Mouse (Mus musculus) megakaryocyte, embryonic 14.5 days (primary cell): Measurements from ENCODE around the gene Snrpd2. TPM values are rescaled to one million over a fixed set of nuclear protein-coding genes. Genes with fewer than 3 reads are reported as not detected.

Source experiments
- H3K27me3 ChIP-seq: replicated peaks from 2 replicates; pipeline ENCODE3; 2012; ENCODE audit warnings: inconsistent platforms
- H3K36me3 ChIP-seq: replicated peaks from 2 replicates; pipeline ENCODE3; 2012; ENCODE audit warnings: low read length, inconsistent platforms, mixed read lengths
- H3K4me1 ChIP-seq: 2 replicates; pipeline ENCODE4 v1.6.1; 2012; ENCODE audit warnings: inconsistent platforms
- H3K4me3 ChIP-seq: replicated peaks from 2 replicates; pipeline ENCODE3; 2012; ENCODE audit warnings: moderate library complexity, mild to moderate bottlenecking, inconsistent platforms
- H3K9me3 ChIP-seq: 2 replicates; pipeline ENCODE4 v1.6.1; 2012; ENCODE audit warnings: inconsistent platforms
- FLI1 ChIP-seq: IDR thresholded peaks from 2 replicates; pipeline ENCODE4 v1.6.1; 2012; ENCODE audit warnings: low read length, inconsistent platforms, mixed read lengths
- GATA1 ChIP-seq: IDR thresholded peaks from 3 replicates; pipeline ENCODE4 v1.6.1; 2012; ENCODE audit warnings: mixed read lengths, low read length, inconsistent platforms, borderline replicate concordance
- polyA plus RNA-seq: library from polyadenylated mRNA; stranded (reverse); fragments of >175 nt; gene quantifications from 2 replicates; pipeline ENCODE4 v1.2.3, GENCODE M21; 2012; ENCODE audit warnings: low replicate concordance; ENCODE audit not compliant: insufficient read depth

Snrpd2 gene
- 50.5 and 69.4 TPM in 2 replicates for polyA plus RNA-seq

DNA sequence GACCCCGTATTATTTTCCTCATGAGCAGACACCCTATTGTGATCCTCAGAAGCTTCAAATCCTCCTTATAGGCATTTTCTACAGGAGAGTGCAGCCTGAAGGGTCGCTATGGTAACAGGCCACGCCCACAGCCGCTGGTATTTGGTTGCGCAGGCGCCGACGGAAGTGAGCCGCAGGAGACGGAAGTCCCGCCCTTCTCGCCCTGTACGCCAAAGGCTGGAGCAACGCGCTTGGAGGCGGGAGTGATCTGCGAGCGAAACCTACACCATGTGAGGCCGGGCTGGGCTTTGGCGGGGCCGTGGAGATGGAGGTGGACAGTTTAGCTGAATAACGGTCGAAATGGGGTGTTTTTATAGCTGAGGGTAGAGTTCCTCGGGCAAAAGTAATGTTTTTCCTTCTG lies at the start of gene Snrpd2:
Gene Snrpd2 (plus strand): TSS at position 97 of the 400 bp plus-strand sequence.
- peak within 1 kb of the TSS; percentile 96 for H3K4me3 ChIP-seq
- H3K4me1 ChIP-seq, result peaks cover 49% of the 10 kb centered on the region
- H3K36me3 ChIP-seq, result peaks cover 58% of the 10 kb centered on the region
- TF ChIP-seq GATA1, result no peak
- no peak for TF ChIP-seq FLI1
- H3K27me3 ChIP-seq, result no peaks in the 10 kb centered on the region
- no peaks in the 10 kb centered on the region for H3K9me3 ChIP-seq

DNA sequence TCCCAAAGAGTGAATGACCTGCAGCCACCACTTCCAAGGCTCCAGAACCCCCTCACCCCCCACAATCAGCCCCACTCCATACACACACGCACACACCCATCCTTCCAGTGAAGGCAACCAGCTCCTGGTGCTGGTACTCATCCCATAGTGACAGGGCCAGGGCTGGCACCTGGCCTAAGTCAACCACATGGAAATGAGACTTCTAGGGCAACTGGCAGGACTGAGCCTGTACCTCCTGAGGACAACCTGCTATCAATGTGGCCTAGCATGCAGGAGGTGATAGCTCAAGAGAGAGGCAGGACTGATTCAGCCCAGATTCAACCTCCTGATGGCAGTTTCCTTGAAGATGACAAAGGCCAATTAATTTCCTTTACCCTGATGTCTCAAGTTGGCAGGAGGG lies 49.2 kb upstream of the Snrpd2 start:
- no peak overlapping the region for H3K4me3 ChIP-seq
- peaks cover 59% of the 10 kb centered on the region for H3K27me3 ChIP-seq
- peaks cover 84% of the 10 kb centered on the region for H3K4me1 ChIP-seq
- peaks cover 21% of the 10 kb centered on the region for H3K36me3 ChIP-seq
- no peak for TF ChIP-seq GATA1
- TF ChIP-seq FLI1, result no peak
- H3K9me3 ChIP-seq, result no peaks in the 10 kb centered on the region

DNA sequence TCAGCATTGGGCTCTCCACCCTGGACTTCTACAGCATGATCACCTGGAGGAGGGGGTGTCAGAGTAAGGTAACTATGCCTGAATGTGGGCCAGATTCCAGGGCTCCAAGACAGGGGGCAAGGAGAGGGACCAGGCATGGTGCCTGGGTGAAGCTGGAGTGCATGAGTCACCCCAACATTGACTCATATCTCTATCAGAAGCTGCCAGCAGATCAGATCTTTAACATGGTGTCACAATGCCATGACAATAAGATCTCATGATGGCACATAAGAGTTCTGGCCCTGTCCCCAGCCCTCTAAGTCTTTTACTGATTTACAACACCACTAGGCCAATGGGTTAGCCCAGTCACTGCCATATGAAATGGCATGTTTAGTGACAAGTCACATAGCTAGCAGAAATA lies 45.8 kb upstream of the Snrpd2 start:
- Histone ChIP-seq H3K4me1 (peaks cover 62% of the 10 kb centered on the region), H3K36me3 (no peaks in the 10 kb centered on the region), H3K4me3 (no peak overlapping the region), H3K9me3 (no peaks in the 10 kb centered on the region), H3K27me3 (peaks cover 66% of the 10 kb centered on the region)
- TF ChIP-seq FLI1 (no peak), GATA1 (no peak)

DNA sequence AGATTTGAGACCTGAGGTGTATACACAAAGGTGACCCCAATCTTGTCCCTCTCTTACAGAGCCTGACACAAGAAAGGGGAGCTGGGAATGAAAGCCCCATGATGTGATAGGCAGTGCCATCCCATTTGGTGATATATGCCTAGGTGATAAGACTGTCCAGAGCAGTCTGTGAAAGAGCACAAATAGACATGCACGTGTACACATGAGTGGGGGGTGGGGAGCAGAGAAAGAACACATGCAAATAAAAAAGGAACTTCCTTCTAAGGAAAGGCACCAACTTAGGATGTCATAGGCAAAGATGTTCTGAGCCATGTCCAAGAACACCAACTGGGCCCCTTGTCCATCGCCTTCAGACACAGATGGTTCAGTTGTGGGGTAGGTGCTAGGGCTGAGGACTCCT lies 45.0 kb upstream of the Snrpd2 start:
- Histone ChIP-seq H3K4me1 (peaks cover 60% of the 10 kb centered on the region), H3K9me3 (no peaks in the 10 kb centered on the region), H3K36me3 (no peaks in the 10 kb centered on the region), H3K4me3 (no peak overlapping the region), H3K27me3 (peaks cover 63% of the 10 kb centered on the region)
- TF ChIP-seq GATA1 (no peak), FLI1 (no peak)

DNA sequence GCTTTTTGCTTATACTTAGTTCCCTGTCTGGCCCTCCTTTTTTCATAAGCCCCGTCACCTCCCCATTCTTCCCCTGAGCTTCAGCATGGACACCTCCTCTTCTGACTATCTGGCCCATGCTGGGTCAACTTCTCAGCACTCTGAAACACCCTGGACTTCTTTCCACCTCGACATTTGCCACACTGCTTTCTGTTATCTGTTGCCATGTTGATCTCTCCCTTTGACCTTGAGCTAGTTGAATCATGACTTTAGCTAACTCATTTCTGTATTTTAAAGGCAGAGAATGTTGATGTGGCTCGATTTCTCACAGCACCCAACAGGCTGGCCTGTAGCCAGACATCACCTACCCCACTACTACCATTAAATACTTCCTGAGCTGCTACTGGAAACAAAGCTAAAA lies 42.1 kb upstream of the Snrpd2 start:
- no peak overlapping the region for H3K4me3 ChIP-seq
- H3K9me3 ChIP-seq, result no peaks in the 10 kb centered on the region
- peaks cover 70% of the 10 kb centered on the region for H3K4me1 ChIP-seq
- H3K36me3 ChIP-seq, result no peaks in the 10 kb centered on the region
- TF ChIP-seq FLI1 (no peak), GATA1 (no peak)
- H3K27me3 ChIP-seq, result peaks cover 46% of the 10 kb centered on the region

DNA sequence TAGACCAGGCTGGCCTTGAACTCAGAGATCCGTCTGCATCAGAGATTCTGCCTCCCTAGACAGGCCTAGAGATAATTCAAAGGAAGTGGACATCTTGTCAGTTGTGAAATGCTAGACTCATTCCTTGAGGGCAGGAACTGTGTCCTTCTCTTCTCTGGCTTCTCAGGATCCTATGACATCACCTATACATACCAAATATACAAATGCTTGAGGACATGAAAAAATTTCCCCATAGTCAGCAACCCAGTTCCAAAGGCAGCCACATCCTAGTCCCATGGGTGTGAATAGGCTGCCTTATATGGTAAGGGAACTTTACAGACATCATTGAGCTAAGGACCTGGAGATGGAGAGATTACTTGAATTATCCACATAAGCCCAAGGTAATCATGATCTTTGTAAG lies 40.0 kb upstream of the Snrpd2 start:
- peaks cover 63% of the 10 kb centered on the region for H3K4me1 ChIP-seq
- TF ChIP-seq FLI1 (no peak), GATA1 (no peak)
- H3K9me3 ChIP-seq, result no peaks in the 10 kb centered on the region
- H3K36me3 ChIP-seq, result no peaks in the 10 kb centered on the region
- H3K27me3 ChIP-seq, result peaks cover 28% of the 10 kb centered on the region
- H3K4me3 ChIP-seq, result no peak overlapping the region

DNA sequence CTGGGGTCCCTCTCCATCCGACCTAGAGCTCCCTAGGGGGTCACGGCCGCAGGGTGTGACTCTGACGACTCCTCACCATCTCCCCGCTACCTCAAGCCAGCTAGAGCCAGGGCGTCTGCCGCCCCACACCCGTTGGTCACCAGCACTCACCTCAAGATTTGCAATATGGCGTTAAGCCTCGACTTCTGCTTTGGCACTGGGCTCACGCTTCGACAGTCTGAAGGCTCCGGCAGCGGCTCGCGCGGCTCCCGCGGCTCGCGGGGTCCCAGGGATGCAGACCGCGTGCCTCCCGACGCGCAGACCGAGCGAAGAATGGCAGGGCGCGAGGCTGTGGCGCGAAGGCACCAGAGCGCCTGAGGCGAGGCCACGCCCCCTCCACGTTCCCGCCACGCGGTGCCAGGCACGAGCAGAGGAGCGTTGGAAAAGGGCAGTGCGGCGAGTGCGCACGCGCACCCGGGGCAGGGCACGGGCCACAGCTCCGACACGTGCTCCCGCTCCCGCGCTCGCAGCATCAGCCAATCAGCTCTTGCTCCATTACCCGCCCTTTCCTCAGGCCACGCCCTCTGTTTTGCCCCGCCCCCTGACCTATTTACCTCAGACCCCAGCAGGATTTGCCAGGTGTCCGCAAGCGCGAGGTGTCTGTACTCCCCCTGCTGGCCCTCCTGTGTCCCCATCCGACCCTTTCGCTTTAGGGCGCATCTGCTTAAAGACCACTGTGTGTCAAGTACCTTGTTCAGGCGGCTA lies 31.3 kb upstream of the Snrpd2 start, which contains the start of gene Gm4969:
Gene Gm4969 (minus strand): TSS at position 341 of the 744 bp plus-strand sequence.
- Histone ChIP-seq H3K27me3 (no peaks in the 10 kb centered on the region), H3K4me1 (peaks cover 34% of the 10 kb centered on the region), H3K4me3 (peak within 1 kb of the TSS; percentile 97), H3K9me3 (peaks cover 9% of the 10 kb centered on the region), H3K36me3 (peaks cover 8% of the 10 kb centered on the region)
- TF ChIP-seq GATA1 (no peak), FLI1 (no peak)

DNA sequence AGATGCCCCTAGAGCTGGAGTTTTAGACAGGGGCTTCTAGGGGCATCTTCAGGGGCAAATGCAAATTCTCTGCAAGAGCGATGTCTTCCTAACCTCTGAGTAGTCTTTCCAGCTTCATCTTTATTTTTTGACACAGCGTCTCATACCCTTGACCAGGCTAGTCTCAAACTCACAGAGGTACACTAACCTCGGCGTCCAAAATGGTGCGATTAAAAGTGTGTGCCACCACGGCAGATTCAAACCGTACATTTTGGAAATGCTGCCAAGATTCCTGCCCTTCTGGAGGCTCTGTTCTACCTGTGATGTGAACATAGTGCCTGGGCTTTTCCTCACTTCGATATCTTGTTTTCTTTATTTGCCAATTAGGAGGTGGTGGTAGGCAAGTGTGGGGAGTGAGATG lies 30.4 kb upstream of the Snrpd2 start:
- Histone ChIP-seq H3K4me1 (peaks cover 31% of the 10 kb centered on the region), H3K36me3 (peaks cover 10% of the 10 kb centered on the region), H3K4me3 (peak overlapping the region; percentile 97), H3K27me3 (no peaks in the 10 kb centered on the region), H3K9me3 (peaks cover 9% of the 10 kb centered on the region)
- TF ChIP-seq GATA1 (no peak), FLI1 (no peak)

DNA sequence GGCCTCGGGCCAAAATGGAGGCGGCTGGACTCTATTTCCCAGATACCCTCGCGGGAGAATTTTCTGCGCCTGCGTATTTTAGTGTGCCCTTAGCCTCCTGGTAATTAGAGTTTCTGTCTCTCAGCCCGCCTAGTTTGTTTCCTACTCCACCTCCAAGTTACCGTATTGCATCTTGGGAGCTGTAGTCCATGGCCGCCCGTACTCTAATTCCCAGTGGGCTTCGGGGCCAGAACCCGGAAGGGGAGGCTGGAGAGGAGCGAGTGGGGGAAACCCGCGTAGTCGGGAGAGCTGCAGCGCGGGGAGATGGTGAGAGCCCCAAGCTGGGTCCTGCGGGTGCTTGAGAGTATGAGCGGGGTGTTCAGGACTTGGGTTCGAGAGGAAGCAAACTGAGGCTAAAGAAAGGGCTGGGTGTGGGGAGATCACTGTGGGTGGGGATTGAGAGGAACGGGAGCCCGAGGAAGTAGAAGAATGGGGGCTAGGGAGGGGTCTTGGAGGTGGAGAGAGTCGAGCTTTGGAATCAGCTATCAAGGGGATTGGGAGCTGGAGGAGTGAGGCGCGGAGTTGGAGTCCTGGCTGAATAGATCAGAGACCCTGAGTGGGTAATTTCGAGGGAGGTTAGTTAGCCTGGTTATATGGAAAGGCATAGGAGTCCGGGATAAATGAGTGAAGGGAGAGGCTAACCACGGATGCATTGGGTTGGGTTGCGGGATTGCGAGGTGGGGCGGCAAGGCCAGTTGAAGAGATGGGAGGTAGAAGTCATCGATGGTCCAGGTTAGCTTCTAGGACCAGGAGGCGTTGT lies 29.7 kb upstream of the Snrpd2 start, which contains the start of gene Fbxo46:
Gene Fbxo46 (plus strand): TSS at position 229 of the 799 bp plus-strand sequence.
- Histone ChIP-seq H3K4me1 (peaks cover 38% of the 10 kb centered on the region), H3K9me3 (peaks cover 9% of the 10 kb centered on the region), H3K27me3 (no peaks in the 10 kb centered on the region), H3K4me3 (peak within 1 kb of the TSS; percentile 97), H3K36me3 (peaks cover 18% of the 10 kb centered on the region)
- TF ChIP-seq FLI1 (no peak), GATA1 (no peak)

DNA sequence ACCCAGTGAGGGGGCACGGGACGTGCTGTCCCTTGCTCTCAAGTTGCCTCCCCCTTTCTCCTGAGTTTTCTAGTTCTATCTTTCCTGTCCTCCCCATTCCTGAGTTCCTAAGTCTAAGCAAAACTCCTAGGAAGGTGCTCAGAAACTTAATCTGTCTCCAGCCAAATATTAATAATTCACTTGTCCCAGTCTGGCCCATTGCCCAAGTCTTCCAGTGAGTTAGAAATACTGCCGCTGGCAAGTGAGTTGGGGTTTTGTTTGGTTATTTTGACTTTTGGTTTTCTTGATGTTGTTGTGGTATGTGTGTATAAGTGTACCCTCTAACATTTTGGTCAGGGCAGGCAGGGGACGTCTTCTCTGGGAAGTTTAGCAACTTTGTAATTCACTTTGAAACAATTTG lies 27.8 kb upstream of the Snrpd2 start:
- H3K36me3 ChIP-seq, result peaks cover 34% of the 10 kb centered on the region
- H3K4me1 ChIP-seq, result peaks cover 43% of the 10 kb centered on the region
- no peaks in the 10 kb centered on the region for H3K27me3 ChIP-seq
- H3K4me3 ChIP-seq, result peak overlapping the region; percentile 38
- TF ChIP-seq FLI1, result no peak
- H3K9me3 ChIP-seq, result peaks cover 9% of the 10 kb centered on the region
